Mouse (Mus musculus) embryo, embryonic 10 days (tissue): ENCODE data around the gene Sowahc.

Experiments
- DNase-seq: peaks from one replicate; pipeline ENCODE4 v3.0.0-alpha.2; 2015; ENCODE audit warnings: low spot score

The Sowahc gene

GRCm38 (mm10) chr10:59221473-59222270 lies at the start of gene Sowahc, which contains the start of gene Sept10:
Sowahc (plus strand) TSS chr10:59221953.
Sept10 (minus strand) TSS chr10:59221847.
- DNase-seq: peak; percentile 96

- no peak for DNase-seq
These were observed 49.2 kb upstream of the Sowahc start for GRCm38 (mm10) chr10:59172539-59172938.

- DNase-seq: no peak
These were observed 42.1 kb upstream of the Sowahc start for GRCm38 (mm10) chr10:59179620-59180019.

DNA sequence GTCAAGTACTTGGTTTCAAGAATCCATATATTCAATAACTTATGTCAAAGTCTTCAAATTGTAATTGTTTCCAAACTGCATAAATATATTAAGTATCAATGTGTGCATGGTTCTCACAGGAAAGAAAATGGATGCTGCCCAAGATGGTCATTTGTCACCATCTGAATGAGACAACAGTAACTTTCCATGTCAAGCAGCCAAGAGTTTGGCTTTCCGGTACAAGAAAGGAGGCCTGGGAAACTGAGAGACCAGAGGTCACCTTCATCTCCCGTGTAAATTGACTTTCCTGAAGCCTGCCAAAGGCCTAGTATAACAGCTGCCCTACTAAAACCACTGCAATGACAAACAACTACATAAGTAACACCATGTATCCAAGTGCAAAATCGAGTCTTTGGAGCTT lies 39.4 kb upstream of the Sowahc start:
- DNase-seq: no peak

DNA sequence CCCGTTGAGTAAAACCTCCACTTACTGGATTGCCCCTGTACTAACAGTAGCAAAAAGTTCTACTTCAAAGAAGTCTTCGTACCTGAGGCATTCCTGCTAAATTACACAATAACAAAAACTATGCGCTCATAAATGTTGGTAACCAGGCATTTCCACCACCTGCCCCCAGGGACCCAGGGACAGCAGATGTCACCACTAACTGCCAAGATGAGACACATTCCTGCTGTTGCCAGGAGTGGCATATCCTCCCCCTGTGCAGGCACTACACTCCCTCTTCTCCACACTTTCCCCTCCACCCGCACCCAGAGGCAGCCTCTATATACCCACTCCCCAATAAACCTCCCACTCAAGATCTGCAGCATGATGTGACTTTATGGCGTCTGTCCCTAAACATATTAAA lies 26.9 kb upstream of the Sowahc start:
- no peak for DNase-seq

DNA sequence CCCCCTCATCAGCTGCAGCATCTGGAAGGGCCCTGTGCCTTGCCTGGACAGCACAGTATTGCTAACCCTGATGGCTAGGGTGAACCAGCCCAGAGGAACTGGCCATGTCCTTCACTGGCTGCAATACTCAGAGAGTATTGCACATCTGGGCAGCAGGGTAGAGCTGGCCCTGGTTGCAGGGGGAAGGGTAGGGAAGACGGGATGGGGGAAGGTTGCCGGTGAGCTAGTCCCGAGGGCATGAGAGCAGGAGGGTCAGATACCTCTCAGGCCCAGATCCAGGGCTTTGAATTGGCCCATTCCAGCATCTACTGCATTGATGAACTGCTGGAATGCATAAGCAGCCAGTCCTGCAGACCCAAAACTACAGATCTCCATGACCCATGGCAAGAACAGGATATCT lies 25.0 kb upstream of the Sowahc start:
- no peak for DNase-seq

GRCm38 (mm10) chr10:59200011-59200410 lies 21.7 kb upstream of the Sowahc start:
- no peak for DNase-seq

- DNase-seq: peak; percentile 55
These were observed 805 bp upstream of the Sowahc start for GRCm38 (mm10) chr10:59220824-59221472.

DNA sequence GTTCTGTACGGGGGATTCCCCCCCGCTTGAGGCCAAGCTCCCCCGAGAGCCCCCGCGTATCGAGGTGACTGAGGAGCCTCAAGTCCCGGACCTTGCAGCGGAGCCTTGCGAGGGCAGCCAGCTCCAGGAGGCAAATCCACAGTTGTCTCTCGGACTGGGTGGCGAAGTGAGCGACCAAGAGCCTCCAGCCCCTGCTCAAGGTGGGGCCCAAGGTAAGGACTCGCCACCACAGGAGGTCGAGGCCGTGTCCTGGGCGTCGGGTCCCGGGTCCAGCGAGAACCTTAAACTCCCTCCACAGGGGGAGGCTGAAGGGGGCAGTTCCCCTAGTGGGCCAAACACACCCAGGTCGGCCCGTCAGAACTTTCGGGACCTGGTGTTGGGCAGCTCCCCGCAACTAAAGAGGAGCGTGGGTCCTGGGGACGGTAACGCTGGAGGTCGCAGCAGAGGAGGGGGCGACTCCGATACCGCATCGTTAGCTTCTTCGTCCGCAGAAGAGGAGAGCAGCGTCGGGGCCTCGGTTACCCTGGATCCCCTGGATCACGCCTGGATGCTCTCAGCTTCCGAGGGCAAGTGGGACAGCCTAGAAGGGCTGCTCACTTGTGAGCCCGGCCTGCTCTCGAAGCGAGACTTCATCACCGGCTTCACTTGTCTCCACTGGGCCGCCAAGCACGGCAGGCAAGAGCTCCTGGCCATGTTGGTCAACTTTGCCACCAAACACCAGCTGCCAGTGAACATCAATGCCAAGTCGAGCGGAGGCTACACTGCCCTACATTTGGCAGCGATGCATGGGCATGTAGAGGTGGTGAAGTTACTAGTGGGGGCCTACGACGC lies 733 bp downstream of the Sowahc start:
- DNase-seq: peak; percentile 44

DNA sequence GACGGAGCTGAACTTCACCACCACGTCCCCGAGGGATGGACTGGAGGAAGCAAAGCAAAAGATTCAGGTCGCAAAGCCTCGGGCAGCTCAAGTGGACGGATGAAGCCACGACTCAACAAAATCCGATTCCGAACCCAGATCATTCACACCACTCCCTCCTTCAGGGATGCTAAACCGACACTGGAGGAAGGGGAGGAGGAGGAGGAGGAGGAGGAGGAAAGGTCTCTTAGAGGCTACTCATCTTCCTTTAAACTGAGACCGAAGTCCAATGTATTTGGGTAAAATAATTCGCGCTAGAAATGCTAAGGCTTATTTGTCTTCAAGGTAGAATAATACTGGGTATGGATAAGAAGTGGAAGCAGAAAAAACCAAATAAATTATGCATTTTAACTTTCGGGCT lies 1.5 kb downstream of the Sowahc start:
- peak; percentile 20 for DNase-seq

- DNase-seq: no peak
These were observed 2.1 kb downstream of the Sowahc start for GRCm38 (mm10) chr10:59223890-59224289.

- no peak for DNase-seq
These were observed 3.4 kb downstream of the Sowahc start for GRCm38 (mm10) chr10:59225137-59225536.

DNA sequence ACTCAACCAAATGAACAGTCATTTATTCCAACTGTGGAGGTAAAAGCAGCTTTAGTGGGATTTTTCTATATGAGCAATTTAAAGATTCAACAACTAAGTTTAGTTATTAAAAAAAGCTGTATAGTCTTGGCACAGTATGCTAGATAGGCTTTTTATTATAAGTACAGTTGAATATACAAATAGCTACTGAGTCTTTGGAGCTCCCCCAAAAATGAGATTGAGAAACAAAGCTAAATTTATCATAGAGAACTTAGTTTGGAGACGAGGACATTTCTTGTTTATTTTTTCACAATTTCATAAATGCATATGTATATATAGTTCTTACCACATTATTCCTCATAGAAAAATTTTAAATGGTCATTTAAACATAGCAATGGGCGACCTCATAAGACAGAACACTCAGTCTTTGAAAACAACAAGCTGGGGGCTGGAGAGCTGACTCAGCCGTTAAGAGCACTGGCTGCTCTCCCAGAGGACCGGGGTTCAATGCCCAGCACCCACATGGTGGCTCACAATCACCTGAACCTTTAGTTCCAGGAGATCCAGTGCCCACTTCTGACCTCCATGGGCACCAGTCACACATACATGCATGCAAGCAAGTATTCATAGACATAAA lies 7.6 kb downstream of the Sowahc start:
- no peak for DNase-seq

DNA sequence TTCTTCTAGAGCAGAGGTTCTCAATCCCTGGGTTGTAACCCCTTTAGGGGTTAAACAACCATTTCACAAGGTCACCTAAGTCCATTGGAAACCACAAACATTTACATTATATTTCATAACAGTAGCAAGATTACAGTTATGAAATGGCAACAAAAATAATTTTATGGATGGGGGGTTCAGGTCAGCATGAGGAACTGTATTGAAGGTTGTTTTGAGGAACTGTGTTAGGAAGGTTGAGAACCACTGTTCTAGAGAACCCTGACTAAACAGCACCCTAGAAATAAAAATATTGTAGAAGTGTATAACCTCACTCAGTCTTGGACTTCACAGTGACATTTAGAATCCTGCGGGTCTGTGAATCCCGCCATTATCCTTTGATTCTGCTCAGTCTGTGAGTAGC lies 13.5 kb downstream of the Sowahc start:
- no peak for DNase-seq

DNA sequence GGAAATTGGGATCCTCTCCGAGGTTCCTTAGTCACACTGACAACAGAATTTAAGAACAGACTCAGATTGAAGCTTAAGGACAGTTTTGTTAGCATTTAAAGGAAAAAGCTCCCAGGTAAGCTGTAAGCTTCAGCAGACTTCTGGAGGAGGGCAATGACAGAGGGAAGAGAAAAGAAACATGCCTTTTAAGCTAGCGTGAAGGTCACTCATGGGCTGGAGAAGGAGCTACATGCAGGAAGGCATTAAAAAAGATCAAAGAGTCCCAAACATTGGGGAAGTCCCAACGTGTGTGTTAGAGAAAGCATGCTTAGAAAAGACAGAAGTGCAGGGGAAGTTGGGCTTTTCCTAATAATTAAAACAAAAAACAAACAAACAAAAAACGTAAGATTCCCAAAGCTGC lies 14.1 kb downstream of the Sowahc start:
- no peak for DNase-seq

GRCm38 (mm10) chr10:59236486-59236885 lies 14.7 kb downstream of the Sowahc start:
- no peak for DNase-seq

DNA sequence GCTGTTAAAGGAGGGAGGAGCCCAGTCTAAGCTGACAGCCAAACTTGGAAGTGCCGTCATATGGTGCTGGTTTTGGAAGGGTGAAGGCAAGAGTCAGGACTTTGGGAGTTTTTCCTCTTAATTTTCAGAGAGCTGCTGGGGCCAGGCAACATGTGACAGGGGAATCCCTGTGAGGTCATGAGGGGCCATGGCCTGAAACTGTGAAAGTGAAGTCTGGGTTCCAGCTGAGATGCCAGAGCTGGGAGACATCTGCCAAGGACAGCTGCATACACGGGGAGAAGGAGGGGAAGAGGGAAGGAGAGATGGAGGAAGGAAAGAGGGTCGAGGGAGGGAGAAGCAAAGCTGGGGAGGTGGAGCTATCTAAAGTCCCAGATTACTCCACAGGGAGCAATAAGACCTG lies 16.0 kb downstream of the Sowahc start:
- no peak for DNase-seq

- no peak for DNase-seq
These were observed 19.4 kb downstream of the Sowahc start for GRCm38 (mm10) chr10:59241141-59241541.

GRCm38 (mm10) chr10:59249531-59249930 lies 27.8 kb downstream of the Sowahc start:
- DNase-seq: no peak

DNA sequence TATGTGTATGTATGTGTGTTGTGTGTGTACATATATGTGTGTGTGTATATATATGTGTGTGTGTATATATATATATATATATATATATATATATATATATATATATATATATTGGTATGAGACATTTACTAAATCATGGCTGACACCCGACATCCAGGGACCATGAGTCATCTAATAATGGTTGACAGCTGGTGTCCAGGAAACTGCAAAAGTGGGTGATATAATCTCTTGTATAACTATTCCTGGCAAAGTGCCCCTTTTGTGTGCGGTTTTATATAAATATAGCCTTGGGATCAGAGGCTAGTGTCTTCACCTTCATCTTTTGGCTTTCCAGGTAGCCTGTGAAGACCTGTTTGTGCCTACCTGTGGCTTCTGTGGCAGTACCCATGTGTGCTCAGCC lies 28.9 kb downstream of the Sowahc start:
- no peak for DNase-seq

DNA sequence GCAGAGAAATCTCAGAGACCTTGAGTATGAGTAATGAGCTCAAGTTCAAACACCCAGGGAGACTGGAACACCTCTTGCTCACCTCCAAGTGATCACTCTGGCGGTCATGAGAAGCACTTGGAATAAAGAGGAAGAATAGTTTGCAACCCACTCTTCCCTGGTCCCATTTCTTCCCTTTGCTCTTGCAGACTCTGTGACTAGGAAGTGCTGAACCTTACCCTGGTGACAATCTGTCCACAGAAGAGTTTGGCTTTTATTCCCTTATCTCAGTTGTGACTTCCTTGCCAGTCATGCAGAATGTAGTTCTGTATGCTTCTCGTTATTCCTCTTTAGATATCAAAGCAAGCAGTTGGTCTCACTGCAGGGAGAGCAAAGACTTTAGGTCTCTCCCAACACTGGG lies 30.2 kb downstream of the Sowahc start:
- DNase-seq: no peak

DNA sequence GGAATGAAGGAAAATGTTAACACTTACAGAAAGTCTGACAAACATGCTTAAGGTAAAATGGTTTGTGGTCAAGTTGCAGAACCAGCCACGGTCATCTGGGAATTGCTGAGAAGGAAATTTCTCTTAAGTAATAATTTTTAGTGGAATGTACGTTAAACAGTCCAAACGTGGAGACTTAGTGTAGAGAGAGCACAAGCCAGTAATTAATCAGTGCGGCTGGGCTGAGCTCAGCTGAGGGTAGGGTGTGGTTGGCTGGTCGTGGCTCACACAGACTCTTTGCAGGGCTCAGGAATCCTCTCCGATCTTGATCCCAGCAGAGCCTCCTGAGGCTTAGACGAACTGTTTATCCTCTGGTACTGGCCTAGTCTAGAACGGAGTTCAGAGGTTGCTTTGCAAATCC lies 30.6 kb downstream of the Sowahc start:
- DNase-seq: no peak
